Mouse (Mus musculus): ENCODE data around the gene Kank2. TPM values are rescaled to one million over a fixed set of nuclear protein-coding genes. Genes with fewer than 3 reads are reported as not detected.
A peak's percentile ranks its signal among the peaks of the same experiment; 100 is the strongest.

The Kank2 gene
- polyA plus RNA-seq, 1 experiment from 2014 or later, result 11.6 TPM

- no peak for ATAC-seq (ENCODE audit: insufficient read depth, low FRiP score)
- H3K4me3 ChIP-seq (replicated peaks; ENCODE audit: low read length), result no peak overlapping the region
- H3K27ac ChIP-seq (ENCODE audit: low read length), result peak overlapping the region; percentile 64
- 0 out of 2 replicates have a peak overlapping the region, but pooled peaks have one; percentile 32 for H3K9ac ChIP-seq (ENCODE audit: low read length)
- H3K36me3 ChIP-seq (ENCODE audit: control insufficient read depth, insufficient read depth, low read length), result peaks cover 10% of the 10 kb centered on the region
- peak overlapping the region; percentile 7; the same call in 1 of the 2 replicates for H3K4me2 ChIP-seq (ENCODE audit: low read depth, low read length)
- H3K4me1 ChIP-seq (ENCODE audit: control insufficient read depth, insufficient read depth, low read length), result peaks cover 37% of the 10 kb centered on the region
- no peaks in the 10 kb centered on the region for H3K9me3 ChIP-seq (replicated peaks; ENCODE audit: control insufficient read depth, low read length)
- WGBS, result 76% methylated on average over 10 of the region's 10 CpGs
- no peaks in the 10 kb centered on the region for H3K27me3 ChIP-seq (ENCODE audit: control insufficient read depth, insufficient read depth, low read length)
Measured at GRCm38 (mm10) chr9:21728261-21728832, 70.2 kb downstream of the Kank2 start.

- 50% methylated on average over 14 of the region's 14 CpGs for WGBS
- peak overlapping the region; percentile 73 for H3K4me3 ChIP-seq (replicated peaks; ENCODE audit: low read length)
Measured at GRCm38 (mm10) chr9:21726218-21726975, 72.1 kb downstream of the Kank2 start.

GRCm38 (mm10) chr9:21725224-21726121 is 73.1 kb downstream of the Kank2 start:
- H3K9ac ChIP-seq (ENCODE audit: low read length), result peak overlapping the region; percentile 73
- no peaks in the 10 kb centered on the region for H3K36me3 ChIP-seq (ENCODE audit: control insufficient read depth, insufficient read depth, low read length)
- peaks cover 43% of the 10 kb centered on the region for H3K4me1 ChIP-seq (ENCODE audit: control insufficient read depth, insufficient read depth, low read length)
- 56% methylated on average over 23 of the region's 23 CpGs for WGBS
- H3K27ac ChIP-seq (ENCODE audit: low read length), result peak overlapping the region; percentile 32; the same call in 1 of the 2 replicates
- no peak for ATAC-seq (ENCODE audit: insufficient read depth, low FRiP score)
- no peaks in the 10 kb centered on the region for H3K27me3 ChIP-seq (ENCODE audit: control insufficient read depth, insufficient read depth, low read length)
- H3K9me3 ChIP-seq (replicated peaks; ENCODE audit: control insufficient read depth, low read length), result no peaks in the 10 kb centered on the region
- H3K4me3 ChIP-seq (replicated peaks; ENCODE audit: low read length), result peak overlapping the region; percentile 73
- peak overlapping the region; percentile 79 for H3K4me2 ChIP-seq (ENCODE audit: low read depth, low read length)

More at GRCm38 (mm10) chr9:21726218-21726975, 72.1 kb downstream of the Kank2 start:
- peaks cover 43% of the 10 kb centered on the region for H3K4me1 ChIP-seq (ENCODE audit: control insufficient read depth, insufficient read depth, low read length)
- no peaks in the 10 kb centered on the region for H3K9me3 ChIP-seq (replicated peaks; ENCODE audit: control insufficient read depth, low read length)
- peak overlapping the region; percentile 64 for H3K9ac ChIP-seq (ENCODE audit: low read length)
- H3K36me3 ChIP-seq (ENCODE audit: control insufficient read depth, insufficient read depth, low read length), result no peaks in the 10 kb centered on the region; the same call in 1 of the 2 replicates
- ATAC-seq (ENCODE audit: insufficient read depth, low FRiP score), result no peak
- no peaks in the 10 kb centered on the region for H3K27me3 ChIP-seq (ENCODE audit: control insufficient read depth, insufficient read depth, low read length)
- peak overlapping the region; percentile 32; the same call in 1 of the 2 replicates for H3K27ac ChIP-seq (ENCODE audit: low read length)
- H3K4me2 ChIP-seq (ENCODE audit: low read depth, low read length), result peak overlapping the region; percentile 79

GRCm38 (mm10) chr9:21724147-21724536 is 74.4 kb downstream of the Kank2 start:
- WGBS, result under 1% methylated on average over 18 of the region's 18 CpGs
- Histone ChIP-seq H3K4me3 (replicated peaks; ENCODE audit: low read length) (peak overlapping the region; percentile 73), H3K4me1 (ENCODE audit: control insufficient read depth, insufficient read depth, low read length) (peaks cover 37% of the 10 kb centered on the region), H3K36me3 (ENCODE audit: control insufficient read depth, insufficient read depth, low read length) (no peaks in the 10 kb centered on the region), H3K27ac (ENCODE audit: low read length) (peak overlapping the region; percentile 98), H3K27me3 (ENCODE audit: control insufficient read depth, insufficient read depth, low read length) (no peaks in the 10 kb centered on the region), H3K9ac (ENCODE audit: low read length) (peak overlapping the region; percentile 79), H3K9me3 (replicated peaks; ENCODE audit: control insufficient read depth, low read length) (no peaks in the 10 kb centered on the region), H3K4me2 (ENCODE audit: low read depth, low read length) (peak overlapping the region; percentile 79)
- ATAC-seq (ENCODE audit: insufficient read depth, low FRiP score), result peak; percentile 94

- Histone ChIP-seq H3K9ac (ENCODE audit: low read length) (peak within 1 kb of the TSS; percentile 79), H3K9me3 (replicated peaks; ENCODE audit: control insufficient read depth, low read length) (no peaks in the 10 kb centered on the region), H3K27ac (ENCODE audit: low read length) (peak within 1 kb of the TSS; percentile 98), H3K27me3 (ENCODE audit: control insufficient read depth, insufficient read depth, low read length) (no peaks in the 10 kb centered on the region), H3K4me3 (replicated peaks; ENCODE audit: low read length) (peak within 1 kb of the TSS; percentile 73), H3K36me3 (ENCODE audit: control insufficient read depth, insufficient read depth, low read length) (no peaks in the 10 kb centered on the region), H3K4me1 (ENCODE audit: control insufficient read depth, insufficient read depth, low read length) (peaks cover 33% of the 10 kb centered on the region), H3K4me2 (ENCODE audit: low read depth, low read length) (peak within 1 kb of the TSS; percentile 79)
- under 1% methylated on average over 47 of the region's 47 CpGs for WGBS
- peak; percentile 91 for ATAC-seq (ENCODE audit: insufficient read depth, low FRiP score)
Measured at GRCm38 (mm10) chr9:21723377-21724146, 75.0 kb downstream of the Kank2 start, which contains the start of gene Ldlr. Gene Ldlr (plus strand): TSS chr9:21723483.

- Histone ChIP-seq H3K27me3 (ENCODE audit: control insufficient read depth, insufficient read depth, low read length) (no peaks in the 10 kb centered on the region), H3K4me1 (ENCODE audit: control insufficient read depth, insufficient read depth, low read length) (peaks cover 21% of the 10 kb centered on the region), H3K36me3 (ENCODE audit: control insufficient read depth, insufficient read depth, low read length) (no peaks in the 10 kb centered on the region), H3K9me3 (replicated peaks; ENCODE audit: control insufficient read depth, low read length) (no peaks in the 10 kb centered on the region), H3K27ac (ENCODE audit: low read length) (no peak overlapping the region), H3K4me2 (ENCODE audit: low read depth, low read length) (no peak overlapping the region), H3K4me3 (replicated peaks; ENCODE audit: low read length) (no peak overlapping the region), H3K9ac (ENCODE audit: low read length) (0 out of 2 replicates have a peak overlapping the region, but pooled peaks have one; percentile 28)
- WGBS, result 65% methylated on average over 2 of the region's 2 CpGs
- no peak for ATAC-seq (ENCODE audit: insufficient read depth, low FRiP score)
Measured at GRCm38 (mm10) chr9:21721036-21721435, 77.5 kb downstream of the Kank2 start.

- Histone ChIP-seq H3K9me3 (replicated peaks; ENCODE audit: control insufficient read depth, low read length) (no peaks in the 10 kb centered on the region), H3K9ac (ENCODE audit: low read length) (no peak overlapping the region), H3K36me3 (ENCODE audit: control insufficient read depth, insufficient read depth, low read length) (no peaks in the 10 kb centered on the region), H3K27ac (ENCODE audit: low read length) (no peak overlapping the region), H3K4me1 (ENCODE audit: control insufficient read depth, insufficient read depth, low read length) (no peaks in the 10 kb centered on the region), H3K27me3 (ENCODE audit: control insufficient read depth, insufficient read depth, low read length) (no peaks in the 10 kb centered on the region), H3K4me3 (replicated peaks; ENCODE audit: low read length) (no peak overlapping the region), H3K4me2 (ENCODE audit: low read depth, low read length) (no peak overlapping the region)
- WGBS, result 69% methylated on average over 2 of the region's 2 CpGs
- no peak for ATAC-seq (ENCODE audit: insufficient read depth, low FRiP score)
Measured at GRCm38 (mm10) chr9:21717015-21717414, 81.5 kb downstream of the Kank2 start.

Data from stomach, embryonic 16.5 days (tissue).